Mouse (Mus musculus) hindbrain, embryonic 14.5 days (tissue): Measurements from ENCODE around the gene Zfp87. TPM values are rescaled to one million over a fixed set of nuclear protein-coding genes. Genes with fewer than 3 reads are reported as not detected.

Experiments
- ATAC-seq: fragments of 200-750 bp; cut with Nextera tagmentation; 2 replicates; pipeline ENCODE4 v1.8.0; 2017; ENCODE audit warnings: moderate number of reproducible peaks, mild to moderate bottlenecking, moderate TSS enrichment, moderate library complexity; ENCODE audit not compliant: low FRiP score
- DNase-seq: peaks from one replicate; pipeline ENCODE4 v3.0.0-alpha.2; 2015; ENCODE audit warnings: low spot score
- H3K27ac ChIP-seq: fragments of 300-500 bp; sonication (generic); 2 replicates; pipeline ENCODE4 v1.5.1; 2014; ENCODE audit warnings: mild to moderate bottlenecking, moderate library complexity
- H3K27me3 ChIP-seq: fragments of 300-500 bp; sonication (generic); 2 replicates; pipeline ENCODE4 v1.6.1; 2014; ENCODE audit warnings: mild to moderate bottlenecking, low read length, mixed read lengths; ENCODE audit not compliant: control insufficient read depth, insufficient read depth
- H3K36me3 ChIP-seq: fragments of 300-500 bp; sonication (generic); replicated peaks from 2 replicates; pipeline ENCODE4 v1.6.1; 2014; ENCODE audit not compliant: control insufficient read depth, insufficient read depth
- H3K4me1 ChIP-seq: fragments of 300-500 bp; sonication (generic); replicated peaks from 2 replicates; pipeline ENCODE4 v1.6.1; 2014; ENCODE audit warnings: antibody characterized with exemption, low read length, mixed read lengths; ENCODE audit not compliant: control insufficient read depth, insufficient read depth
- H3K4me2 ChIP-seq: fragments of 300-500 bp; sonication (generic); replicated peaks from 2 replicates; pipeline ENCODE4 v1.6.1; 2014; ENCODE audit warnings: mild to moderate bottlenecking, moderate library complexity
- H3K4me3 ChIP-seq: fragments of 300-500 bp; sonication (generic); replicated peaks from 2 replicates; pipeline ENCODE4 v1.5.1; 2014; ENCODE audit warnings: mild to moderate bottlenecking, low read length
- H3K9ac ChIP-seq: fragments of 300-500 bp; sonication (generic); 2 replicates; pipeline ENCODE4 v1.6.1; 2014
- H3K9me3 ChIP-seq: fragments of 300-500 bp; sonication (generic); 2 replicates; pipeline ENCODE4 v1.6.1; 2016; ENCODE audit warnings: low read length; ENCODE audit not compliant: control insufficient read depth
- WGBS: fragments of 180-500 bp; shearing (Covaris S2); extraction: QIAGEN DNeasy Blood & Tissue Kit; methylation state at CpG from one replicate; pipeline ENCODE4 v1.1.7; 2014; 5-methylcytosine and 5-hydroxymethylcytosine counted together
- polyA plus RNA-seq: library from polyadenylated mRNA; unstranded; fragments of >200 nt; fragmentation: Nextera tagmentation; extraction: Ambion mirVana; gene quantifications from 2 replicates; pipeline ENCODE4 v1.2.1, GENCODE M21; 2014

Gene Zfp87
- polyA plus RNA-seq, 1 experiment from 2014 or later, result 40.2 TPM

GRCm38 (mm10) chr13:67495631-67496030 is 30.3 kb downstream of the Zfp87 start:
- Histone ChIP-seq H3K9me3 (peaks cover 21% of the 10 kb centered on the region), H3K4me2 (no peak overlapping the region), H3K36me3 (peaks cover 45% of the 10 kb centered on the region), H3K27me3 (no peaks in the 10 kb centered on the region), H3K4me3 (no peak overlapping the region), H3K9ac (no peak overlapping the region), H3K27ac (no peak overlapping the region), H3K4me1 (peaks cover 8% of the 10 kb centered on the region; the same call in 1 of the 2 replicates)
- ATAC-seq (no peak), DNase-seq (no peak)
- WGBS, result 86% methylated on average over 1 of the region's 1 CpGs

- Histone ChIP-seq H3K9me3 (no peaks in the 10 kb centered on the region), H3K9ac (peak overlapping the region; percentile 58), H3K36me3 (0 out of 2 replicates have a peak, but pooled peaks cover 20% of the 10 kb centered on the region), H3K4me1 (peaks cover 5% of the 10 kb centered on the region; the same call in 1 of the 2 replicates), H3K27me3 (no peaks in the 10 kb centered on the region), H3K27ac (no peak overlapping the region), H3K4me2 (peak overlapping the region; percentile 66), H3K4me3 (peak overlapping the region; percentile 53)
- ATAC-seq (peak; percentile 76), DNase-seq (no peak)
- 51% methylated on average over 8 of the region's 8 CpGs for WGBS
Observed at GRCm38 (mm10) chr13:67484424-67484811, 41.6 kb downstream of the Zfp87 start.

GRCm38 (mm10) chr13:67483625-67484423 is 42.2 kb downstream of the Zfp87 start, which contains the start of gene Zfp874b:
Zfp874b (minus strand) TSS chr13:67484258.
- H3K4me3 ChIP-seq, result peak within 1 kb of the TSS; percentile 53
- no peak within 1 kb of the TSS for H3K27ac ChIP-seq
- WGBS, result 6% methylated on average over 20 of the region's 20 CpGs
- no peaks in the 10 kb centered on the region for H3K27me3 ChIP-seq
- peak; percentile 96 for ATAC-seq
- 0 out of 2 replicates have a peak, but pooled peaks cover 15% of the 10 kb centered on the region for H3K36me3 ChIP-seq
- H3K9me3 ChIP-seq, result no peaks in the 10 kb centered on the region
- DNase-seq, result peak; percentile 91
- H3K4me1 ChIP-seq, result peaks cover 5% of the 10 kb centered on the region; the same call in 1 of the 2 replicates
- H3K4me2 ChIP-seq, result peak within 1 kb of the TSS; percentile 66
- H3K9ac ChIP-seq, result peak within 1 kb of the TSS; percentile 58

- ATAC-seq (no peak), DNase-seq (no peak)
- Histone ChIP-seq H3K27me3 (no peaks in the 10 kb centered on the region), H3K9ac (no peak overlapping the region), H3K4me3 (no peak overlapping the region), H3K36me3 (no peaks in the 10 kb centered on the region), H3K4me1 (peaks cover 5% of the 10 kb centered on the region; the same call in 1 of the 2 replicates), H3K27ac (no peak overlapping the region), H3K4me2 (no peak overlapping the region), H3K9me3 (no peaks in the 10 kb centered on the region)
- WGBS, result 75% methylated on average over 4 of the region's 4 CpGs
Observed at GRCm38 (mm10) chr13:67481528-67481927, 44.4 kb downstream of the Zfp87 start.

GRCm38 (mm10) chr13:67469274-67469673 is 56.7 kb downstream of the Zfp87 start:
- Histone ChIP-seq H3K4me3 (no peak overlapping the region), H3K36me3 (peaks cover 16% of the 10 kb centered on the region), H3K27ac (no peak overlapping the region), H3K27me3 (no peaks in the 10 kb centered on the region), H3K9ac (no peak overlapping the region), H3K4me2 (no peak overlapping the region), H3K9me3 (no peaks in the 10 kb centered on the region), H3K4me1 (no peaks in the 10 kb centered on the region)
- no peak for DNase-seq
- 91% methylated on average over 3 of the region's 3 CpGs for WGBS
- ATAC-seq, result no peak

Other genes with a start within 250 kb of the Zfp87 start
- 6.2 and 6.7 TPM in 2 replicates for gene Zfp458, start 247.7 kb downstream of the Zfp87 start, polyA plus RNA-seq
- gene Zfp457, start 219.7 kb downstream of the Zfp87 start, polyA plus RNA-seq, result 1.2 and 1.3 TPM in 2 replicates
- gene Zfp595, start 193.6 kb downstream of the Zfp87 start, polyA plus RNA-seq, result 1.9 and 2.3 TPM in 2 replicates
- gene Gm28044, start 165.6 kb downstream of the Zfp87 start, polyA plus RNA-seq, result not detected in 2 replicates
- 0.79 and 0.93 TPM in 2 replicates for gene Zfp953, start 165.6 kb downstream of the Zfp87 start, polyA plus RNA-seq
- gene Gm28041, start 150.4 kb downstream of the Zfp87 start, polyA plus RNA-seq, result not detected in 2 replicates
- gene Zfp456, start 150.4 kb downstream of the Zfp87 start, polyA plus RNA-seq, result 0.80 and 1.4 TPM in 2 replicates
- gene Zfp429, start 126.4 kb downstream of the Zfp87 start, polyA plus RNA-seq, result 2.9 and 3.4 TPM in 2 replicates
- gene Zfp459, start 104.8 kb downstream of the Zfp87 start, polyA plus RNA-seq, result 0.36 and 0.90 TPM in 2 replicates
- 6.9 and 8.0 TPM in 2 replicates for gene Zfp874a, start 74.6 kb downstream of the Zfp87 start, polyA plus RNA-seq
- gene Zfp874b, start 41.9 kb downstream of the Zfp87 start, polyA plus RNA-seq, result 2.1 and 2.3 TPM in 2 replicates
- gene Zfp58, start 25.6 kb downstream of the Zfp87 start, polyA plus RNA-seq, result 9.5 and 11.8 TPM in 2 replicates
- gene Gm26965, start within 50 bp of the Zfp87 start, polyA plus RNA-seq, result not detected in 2 replicates
- gene Zfp748, start 27.7 kb upstream of the Zfp87 start, polyA plus RNA-seq, result 14.6 and 16.9 TPM in 2 replicates
- 7.2 and 7.4 TPM in 2 replicates for gene Zfp729b, start 83.5 kb upstream of the Zfp87 start, polyA plus RNA-seq
- not detected in 2 replicates for gene Gm49345, start 111.6 kb upstream of the Zfp87 start, polyA plus RNA-seq
- 3.4 and 6.1 TPM in 2 replicates for gene Zfp729a, start 111.6 kb upstream of the Zfp87 start, polyA plus RNA-seq
- 13.4 and 13.6 TPM in 2 replicates for gene Zfp738, start 160.9 kb upstream of the Zfp87 start, polyA plus RNA-seq
- 4.3 and 4.5 TPM in 2 replicates for gene Zfp65, start 203.0 kb upstream of the Zfp87 start, polyA plus RNA-seq
- 8.5 and 9.2 TPM in 2 replicates for gene Zfp85, start 229.1 kb upstream of the Zfp87 start, polyA plus RNA-seq